Comparison of ENCODE assay signal across 21 mouse cellular contexts in the genomic region with DNA sequence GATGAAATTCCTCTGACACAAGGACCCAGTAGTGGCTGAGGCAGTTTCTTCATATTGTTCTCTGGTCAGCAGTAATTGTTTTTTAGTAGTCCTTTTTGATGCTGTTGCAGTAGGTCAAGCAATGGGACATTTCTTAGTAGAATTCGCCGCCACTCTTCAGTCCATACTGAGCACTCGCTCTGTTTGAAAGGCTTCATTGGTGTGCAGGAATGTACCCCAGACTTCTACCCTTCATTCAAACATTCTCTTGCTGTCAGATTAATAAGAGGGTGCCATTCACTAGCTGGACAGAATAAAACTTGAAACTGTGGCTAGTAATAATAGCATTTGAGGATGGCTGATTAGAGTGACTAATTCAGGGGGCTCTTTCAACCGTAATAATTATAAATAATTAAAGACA. TPM values are rescaled to one million over a fixed set of nuclear protein-coding genes. Genes with fewer than 3 reads are reported as not detected.
DNase-seq lines count a peak whose midpoint lies in the region; ATAC-seq and TF ChIP-seq lines count a peak whose summit lies in the region.
"Had no signal": no experiment of that assay in that cellular context is flagged by ENCODE, and none has a peak within 500 bp of the region (broad histone marks: within the 10 kb centered on the region; RNA-seq: fewer than 3 reads in every experiment).

No protein-coding gene starts in this region.

- no peak for TF ChIP-seq CTCF in midbrain, postnatal 0 days (IDR thresholded peaks at IDR 0.05)

- intact Hi-C loops in left cerebral cortex, postnatal 25 days (cut with DNase I), result no loop called here

- 38% methylated on average over 4 of the region's 4 CpGs for WGBS in forebrain, embryonic 11.5 days
- WGBS in forebrain, embryonic 10.5 days, result 55% methylated on average over 4 of the region's 4 CpGs
- WGBS in midbrain, embryonic 12.5 days, result 29% methylated on average over 4 of the region's 4 CpGs
- WGBS in midbrain, postnatal 0 days, result 33% methylated on average over 4 of the region's 4 CpGs
- WGBS in forebrain, embryonic 14.5 days, result 21% methylated on average over 4 of the region's 4 CpGs

- ATAC-seq in forebrain, embryonic 11.5 days (replicated peaks; ENCODE audit: low FRiP score), result peak; percentile 80
- peak; percentile 58; the same call in 1 of the 2 replicates for ATAC-seq in midbrain, embryonic 12.5 days (ENCODE audit: low FRiP score, low read depth)
- no peak for ATAC-seq in midbrain, postnatal 0 days (ENCODE audit: low FRiP score)
- ATAC-seq in forebrain, embryonic 14.5 days, result peak; percentile 74
- ATAC-seq: activated CD4-positive, CD25-positive, alpha-beta regulatory T cell, adult 4 months; hindbrain, postnatal 0 days; Patski had no signal

- no peak overlapping the region for H3K27ac ChIP-seq in forebrain, embryonic 11.5 days (ENCODE audit: low read depth, low read length)
- H3K27ac ChIP-seq in forebrain, embryonic 10.5 days, result no peak overlapping the region
- no peak overlapping the region for H3K27ac ChIP-seq in midbrain, embryonic 12.5 days (replicated peaks)
- H3K27ac ChIP-seq in midbrain, postnatal 0 days (ENCODE audit: low read depth, low read length), result no peak overlapping the region
- H3K27ac ChIP-seq in forebrain, embryonic 14.5 days (ENCODE audit: low read depth, low read length), result no peak overlapping the region
- H3K27ac ChIP-seq: embryonic facial prominence, embryonic 15.5 days; heart, embryonic 13.5 days; hindbrain, embryonic 13.5 days; hindbrain, postnatal 0 days had no signal

- DNase-seq in forebrain, embryonic 11.5 days (ENCODE audit: low spot score), result no peak
- DNase-seq in forebrain, embryonic 10.5 days (ENCODE audit: extremely low spot score, low spot score), result no peak
- DNase-seq in midbrain, postnatal 0 days (ENCODE audit: low spot score), result no peak
- peak; percentile 46 for DNase-seq in forebrain, embryonic 14.5 days (ENCODE audit: low spot score)
- no peak for DNase-seq in spleen, adult 12 weeks (ENCODE audit: low spot score)
- no peak for DNase-seq in left cerebral cortex, postnatal 25 days (ENCODE audit: low spot score in 2 of 2)
- DNase-seq: adrenal gland, postnatal 14 days; cerebellum, adult 18-20 months; cerebellum, adult 9-11 months; cerebellum, postnatal 36 days; gastrocnemius, postnatal 36 days; heart, adult 11 months; heart, postnatal 36 days had no signal

- no peak overlapping the region for H3K4me3 ChIP-seq in forebrain, embryonic 11.5 days (ENCODE audit: low read depth, low read length)
- H3K4me3 ChIP-seq in forebrain, embryonic 10.5 days, result no peak overlapping the region
- no peak overlapping the region for H3K4me3 ChIP-seq in midbrain, embryonic 12.5 days
- no peak overlapping the region for H3K4me3 ChIP-seq in midbrain, postnatal 0 days (ENCODE audit: low read depth, low read length)
- no peak overlapping the region for H3K4me3 ChIP-seq in forebrain, embryonic 14.5 days (ENCODE audit: low read depth, low read length)
- H3K4me3 ChIP-seq: embryonic facial prominence, embryonic 15.5 days; erythroblast, embryonic 14.5 days; heart, embryonic 13.5 days; hindbrain, embryonic 13.5 days had no signal

- no peaks in the 10 kb centered on the region for H3K9me3 ChIP-seq in forebrain, embryonic 11.5 days (ENCODE audit: control insufficient read depth, low read length)
- no peaks in the 10 kb centered on the region for H3K9me3 ChIP-seq in forebrain, embryonic 10.5 days
- no peaks in the 10 kb centered on the region for H3K9me3 ChIP-seq in midbrain, embryonic 12.5 days
- H3K9me3 ChIP-seq in midbrain, postnatal 0 days (ENCODE audit: low read length), result no peaks in the 10 kb centered on the region
- H3K9me3 ChIP-seq in forebrain, embryonic 14.5 days (replicated peaks; ENCODE audit: control insufficient read depth, low read length), result no peaks in the 10 kb centered on the region
- H3K9me3 ChIP-seq: embryonic facial prominence, embryonic 15.5 days; heart, embryonic 13.5 days; hindbrain, embryonic 13.5 days had no signal

- no peak overlapping the region for H3K4me2 ChIP-seq in forebrain, embryonic 11.5 days (ENCODE audit: low read depth, low read length, severe bottlenecking)
- no peak overlapping the region for H3K4me2 ChIP-seq in midbrain, embryonic 12.5 days (replicated peaks)
- H3K4me2 ChIP-seq in midbrain, postnatal 0 days (ENCODE audit: low read depth, low read length, poor library complexity, severe bottlenecking), result no peak overlapping the region
- H3K4me2 ChIP-seq in forebrain, embryonic 14.5 days (ENCODE audit: low read length), result no peak overlapping the region
- H3K4me2 ChIP-seq: embryonic facial prominence, embryonic 15.5 days; heart, embryonic 13.5 days; hindbrain, embryonic 13.5 days had no signal

- no peaks in the 10 kb centered on the region for H3K27me3 ChIP-seq in forebrain, embryonic 11.5 days (ENCODE audit: control insufficient read depth, insufficient read depth, low read length)
- H3K27me3 ChIP-seq in forebrain, embryonic 10.5 days (ENCODE audit: poor library complexity, severe bottlenecking), result no peaks in the 10 kb centered on the region
- H3K27me3 ChIP-seq in midbrain, embryonic 12.5 days, result no peaks in the 10 kb centered on the region
- H3K27me3 ChIP-seq in midbrain, postnatal 0 days (ENCODE audit: insufficient read depth, low read length), result no peaks in the 10 kb centered on the region
- H3K27me3 ChIP-seq in forebrain, embryonic 14.5 days (replicated peaks; ENCODE audit: control insufficient read depth, insufficient read depth, low read length), result no peaks in the 10 kb centered on the region
- H3K27me3 ChIP-seq: embryonic facial prominence, embryonic 15.5 days; heart, embryonic 13.5 days; hindbrain, embryonic 13.5 days; Patski had no signal

- H3K9ac ChIP-seq in forebrain, embryonic 11.5 days (ENCODE audit: low read length), result no peak overlapping the region
- no peak overlapping the region for H3K9ac ChIP-seq in midbrain, embryonic 12.5 days (replicated peaks)
- H3K9ac ChIP-seq in midbrain, postnatal 0 days (replicated peaks; ENCODE audit: low read length, poor library complexity, severe bottlenecking), result no peak overlapping the region
- no peak overlapping the region for H3K9ac ChIP-seq in forebrain, embryonic 14.5 days (ENCODE audit: low read length)
- H3K9ac ChIP-seq: embryonic facial prominence, embryonic 15.5 days; heart, embryonic 13.5 days; hindbrain, embryonic 13.5 days had no signal

- H3K36me3 ChIP-seq in forebrain, embryonic 11.5 days (ENCODE audit: control insufficient read depth, insufficient read depth, low read length), result no peaks in the 10 kb centered on the region; the same call in 1 of the 2 replicates
- H3K36me3 ChIP-seq in forebrain, embryonic 10.5 days (replicated peaks), result peaks cover 49% of the 10 kb centered on the region
- no peaks in the 10 kb centered on the region for H3K36me3 ChIP-seq in midbrain, embryonic 12.5 days
- H3K36me3 ChIP-seq in midbrain, postnatal 0 days (ENCODE audit: insufficient read depth, low read length), result no peaks in the 10 kb centered on the region
- 0 out of 2 replicates have a peak, but pooled peaks cover 7% of the 10 kb centered on the region for H3K36me3 ChIP-seq in forebrain, embryonic 14.5 days (ENCODE audit: control insufficient read depth, insufficient read depth, low read length)
- H3K36me3 ChIP-seq: hindbrain, embryonic 13.5 days had no signal

- 0 out of 2 replicates have a peak, but pooled peaks cover 2% of the 10 kb centered on the region for H3K4me1 ChIP-seq in forebrain, embryonic 11.5 days (replicated peaks; ENCODE audit: control insufficient read depth, insufficient read depth, low read length)
- H3K4me1 ChIP-seq in forebrain, embryonic 10.5 days, result peaks cover 40% of the 10 kb centered on the region
- peaks cover 3% of the 10 kb centered on the region for H3K4me1 ChIP-seq in midbrain, embryonic 12.5 days
- no peaks in the 10 kb centered on the region for H3K4me1 ChIP-seq in midbrain, postnatal 0 days (ENCODE audit: insufficient read depth, low read length)
- H3K4me1 ChIP-seq in forebrain, embryonic 14.5 days (ENCODE audit: control insufficient read depth, insufficient read depth, low read length), result no peaks in the 10 kb centered on the region; the same call in 1 of the 2 replicates
- H3K4me1 ChIP-seq: embryonic facial prominence, embryonic 15.5 days; hindbrain, embryonic 13.5 days had no signal

RNA-seq across cellular contexts. Expression of gene Casd1, which starts 32.5 kb away (rescaled TPM):
- polyA plus RNA-seq in forebrain, embryonic 11.5 days (2014; fragmentation: Nextera tagmentation; extraction: Ambion mirVana), result 42.1 TPM in 2 replicates
- polyA plus RNA-seq in forebrain, embryonic 10.5 days (2016; fragmentation: Nextera tagmentation; extraction: Ambion mirVana), result 34.5 and 34.7 TPM in 2 replicates
- polyA plus RNA-seq in midbrain, embryonic 12.5 days (2016; fragmentation: Nextera tagmentation; extraction: Ambion mirVana), result 41.1 and 41.5 TPM in 2 replicates
- total RNA-seq in midbrain, postnatal 0 days (2014; rRNA removed), result 93.6 and 123 TPM in 2 replicates
- polyA plus RNA-seq in midbrain, postnatal 0 days (2015; fragmentation: Nextera tagmentation; extraction: Ambion mirVana), result 42.1 and 44.7 TPM in 2 replicates
- polyA plus RNA-seq in forebrain, embryonic 14.5 days (2014; fragmentation: Nextera tagmentation; extraction: Ambion mirVana), result 41.8 and 43.5 TPM in 2 replicates
- total RNA-seq in left cerebral cortex, postnatal 25 days (2021), result 10 to 100 TPM; 50.7 to 53.1 TPM
